Mouse (Mus musculus) kidney, adult 2 months (tissue): ENCODE measurements around the gene Krt76.

Experiments
- CTCF ChIP-seq: fragments of 200-500 bp; conservative IDR thresholded peaks from 2 replicates; pipeline ENCODE4 v1.5.1; 2011; ENCODE audit warnings: low read depth, mild to moderate bottlenecking, control low read depth, low read length, moderate library complexity, mixed read lengths; ENCODE audit not compliant: insufficient read depth, insufficient read length
- POLR2A ChIP-seq: fragments of 200-500 bp; IDR thresholded peaks from one replicate; pipeline ENCODE4 v1.6.1; 2011; ENCODE audit warnings: low read depth, low read length, control low read depth

DNA sequence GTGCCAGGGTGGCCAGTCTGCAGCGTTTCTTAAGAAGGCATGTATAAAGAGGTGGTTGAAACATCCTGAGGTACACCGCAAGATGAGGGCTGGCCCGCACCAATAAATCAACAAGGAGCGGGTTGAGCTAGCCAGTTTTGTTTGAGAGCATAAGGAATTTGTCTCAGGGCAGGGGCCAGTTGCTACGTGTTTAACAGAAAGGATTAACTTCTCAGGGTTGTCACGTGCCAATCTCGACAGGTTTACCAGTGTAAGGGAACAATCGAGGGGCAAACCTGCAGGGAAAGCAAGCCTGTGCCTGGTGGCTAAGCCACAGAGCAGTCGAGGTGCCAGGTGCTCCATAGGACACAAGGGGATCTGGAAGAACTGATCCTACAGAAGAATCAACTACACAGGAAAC, 49.5 kb downstream of the Krt76 start:
- TF ChIP-seq CTCF (no peak), POLR2A (no peak)
